Mouse (Mus musculus) myocyte (in vitro differentiated cells): ENCODE results near the gene Acadvl. TPM values are rescaled to one million over a fixed set of nuclear protein-coding genes. Genes with fewer than 3 reads are reported as not detected.

Experiments
- H3K27me3 ChIP-seq: one replicate; pipeline ENCODE4 v1.6.1; 2011; ENCODE audit not compliant: control insufficient read depth, insufficient read depth, insufficient read length
- H3K36me3 ChIP-seq: one replicate; pipeline ENCODE4 v1.6.1; 2011; ENCODE audit not compliant: control insufficient read depth, insufficient read depth
- H3K4me2 ChIP-seq: one replicate; pipeline ENCODE4 v1.6.1; 2011; ENCODE audit warnings: low read depth, control low read depth
- H3K4me3 ChIP-seq: one replicate; pipeline ENCODE4 v1.5.1; 2011; ENCODE audit warnings: mild to moderate bottlenecking, control low read depth, moderate library complexity
- H3K79me2 ChIP-seq: one replicate; pipeline ENCODE4 v1.6.1; 2011; ENCODE audit not compliant: control insufficient read depth, insufficient read depth
- H3ac ChIP-seq: one replicate; pipeline ENCODE4 v1.6.1; 2011; ENCODE audit not compliant: control insufficient read depth, insufficient read length
- CEBPB ChIP-seq: IDR thresholded peaks from 2 replicates; pipeline ENCODE4 v1.6.1; 2011; ENCODE audit warnings: mild to moderate bottlenecking, moderate library complexity; ENCODE audit not compliant: poor library complexity, insufficient read depth, severe bottlenecking
- E2F4 ChIP-seq: IDR thresholded peaks from one replicate; pipeline ENCODE4 v1.6.1; 2011; ENCODE audit warnings: mild to moderate bottlenecking, control low read depth, moderate library complexity; ENCODE audit not compliant: insufficient read depth
- MAX ChIP-seq: IDR thresholded peaks from one replicate; pipeline ENCODE4 v1.6.1; 2011; ENCODE audit warnings: low read depth, mild to moderate bottlenecking, control low read depth
- MYOD1 ChIP-seq, 3 experiments: IDR thresholded peaks; one replicate each; pipeline ENCODE4 v1.6.1; 2011; ENCODE audit warnings: control low read depth in 2 of 3, low read depth in 2 of 3, mild to moderate bottlenecking in 2 of 3, moderate library complexity in 1 of 3; ENCODE audit not compliant: insufficient read length in 2 of 3, control insufficient read depth in 1 of 3
- MYOG ChIP-seq, 3 experiments: IDR thresholded peaks; one replicate each; pipeline ENCODE4 v1.6.1; 2011; ENCODE audit warnings: control low read depth in 2 of 3, low read depth in 2 of 3, mild to moderate bottlenecking in 2 of 3; ENCODE audit not compliant: insufficient read length in 2 of 3, control insufficient read depth in 1 of 3, insufficient read depth in 1 of 3
- POLR2A ChIP-seq: IDR thresholded peaks from one replicate; pipeline ENCODE4 v1.6.1; 2011; ENCODE audit warnings: low read depth, mild to moderate bottlenecking, control low read depth, moderate library complexity; ENCODE audit not compliant: insufficient read length
- POLR2AphosphoS2 ChIP-seq: IDR thresholded peaks from one replicate; pipeline ENCODE4 v1.6.1; 2011; ENCODE audit warnings: low read depth, control low read depth; ENCODE audit not compliant: insufficient read length
- REST ChIP-seq: IDR thresholded peaks from one replicate; pipeline ENCODE4 v1.6.1; 2011; ENCODE audit warnings: mild to moderate bottlenecking, control low read depth, moderate library complexity; ENCODE audit not compliant: insufficient read depth, insufficient read length
- SRF ChIP-seq: IDR thresholded peaks from one replicate; pipeline ENCODE4 v1.6.1; 2011; ENCODE audit warnings: low read depth; ENCODE audit not compliant: control insufficient read depth, insufficient read length
- TCF12 ChIP-seq: IDR thresholded peaks from one replicate; pipeline ENCODE4 v1.6.1; 2011; ENCODE audit warnings: mild to moderate bottlenecking, control low read depth; ENCODE audit not compliant: poor library complexity, insufficient read depth, severe bottlenecking
- TCF3 ChIP-seq: IDR thresholded peaks from one replicate; pipeline ENCODE4 v1.6.1; 2011; ENCODE audit warnings: low read depth, control low read depth; ENCODE audit not compliant: insufficient read length
- USF1 ChIP-seq: IDR thresholded peaks from one replicate; pipeline ENCODE4 v1.6.1; 2011; ENCODE audit warnings: low read depth, mild to moderate bottlenecking, control low read depth, moderate library complexity
- polyA plus RNA-seq: library from polyadenylated mRNA; unstranded; fragments of >200 nt; fragmentation: generic; extraction: Trizol; gene quantifications from one replicate; pipeline ENCODE4 v1.2.1, GENCODE M21; 2012; ENCODE audit warnings: missing spikeins

Gene Acadvl
- polyA plus RNA-seq, 1 experiment = 130 TPM

GRCm38 (mm10) chr11:69983377-69983776, 31.8 kb downstream of the Acadvl start:
- Histone ChIP-seq H3ac (no peak overlapping the region), H3K27me3 (no peaks in the 10 kb centered on the region), H3K36me3 (peaks cover 25% of the 10 kb centered on the region), H3K4me2 (peak overlapping the region; percentile 96), H3K4me3 (peak overlapping the region; percentile 73), H3K79me2 (peaks cover 49% of the 10 kb centered on the region)
- TF ChIP-seq REST (no peak), CEBPB (no peak), POLR2A (no peak), USF1 (no peak), MYOG (IDR thresholded peaks at IDR 0.05; ENCODE audit: control insufficient read depth in 1 of 3, insufficient read depth in 1 of 3, insufficient read length in 2 of 3, low read depth in 2 of 3) (no peak), MYOD1 (IDR thresholded peaks at IDR 0.05; ENCODE audit: control insufficient read depth in 1 of 3, insufficient read length in 2 of 3, low read depth in 2 of 3) (peak in 2 of 3 experiments; percentile 20 to 47)

- Histone ChIP-seq H3K36me3 (peaks cover 20% of the 10 kb centered on the region), H3K27me3 (no peaks in the 10 kb centered on the region)
- TF ChIP-seq MYOG (IDR thresholded peaks at IDR 0.05; ENCODE audit: control insufficient read depth in 1 of 3, insufficient read depth in 1 of 3, insufficient read length in 2 of 3, low read depth in 2 of 3) (peak in 1 of 3 experiments; percentile 16), POLR2A (peak; percentile 21), TCF12 (no peak)
Observed at GRCm38 (mm10) chr11:69982877-69983276, 32.3 kb downstream of the Acadvl start.

GRCm38 (mm10) chr11:69982225-69982624, 33.0 kb downstream of the Acadvl start, which contains the start of gene Elp5:
TSS of gene Elp5 (minus strand) at chr11:69982517.
- H3ac ChIP-seq = peak within 1 kb of the TSS; percentile 93
- no peaks in the 10 kb centered on the region for H3K27me3 ChIP-seq
- peaks cover 61% of the 10 kb centered on the region for H3K79me2 ChIP-seq
- H3K36me3 ChIP-seq = peaks cover 20% of the 10 kb centered on the region
- TF ChIP-seq MYOG (IDR thresholded peaks at IDR 0.05; ENCODE audit: control insufficient read depth in 1 of 3, insufficient read depth in 1 of 3, insufficient read length in 2 of 3, low read depth in 2 of 3) = no peak
- no peak for TF ChIP-seq REST
- no peak for TF ChIP-seq SRF
- no peak for TF ChIP-seq MYOD1 (IDR thresholded peaks at IDR 0.05; ENCODE audit: control insufficient read depth in 1 of 3, insufficient read length in 2 of 3, low read depth in 2 of 3)
- no peak for TF ChIP-seq POLR2AphosphoS2
- TF ChIP-seq MAX = no peak
- TF ChIP-seq TCF3 = no peak
- no peak for TF ChIP-seq E2F4
- H3K4me3 ChIP-seq = peak within 1 kb of the TSS; percentile 73
- peak within 1 kb of the TSS; percentile 96 for H3K4me2 ChIP-seq

More at GRCm38 (mm10) chr11:69982877-69983276, 32.3 kb downstream of the Acadvl start:
- Histone ChIP-seq H3ac (no peak overlapping the region), H3K4me3 (peak overlapping the region; percentile 73), H3K79me2 (peaks cover 54% of the 10 kb centered on the region), H3K4me2 (peak overlapping the region; percentile 96)

- H3ac ChIP-seq = peak within 1 kb of the TSS; percentile 93
- peaks cover 22% of the 10 kb centered on the region for H3K36me3 ChIP-seq
Observed at GRCm38 (mm10) chr11:69981141-69981762, 34.0 kb downstream of the Acadvl start, which contains the start of gene Ctdnep1. TSS of gene Ctdnep1 (plus strand) at chr11:69981156.

GRCm38 (mm10) chr11:69980196-69981140, 34.7 kb downstream of the Acadvl start:
- peaks cover 61% of the 10 kb centered on the region for H3K79me2 ChIP-seq
- peaks cover 30% of the 10 kb centered on the region for H3K36me3 ChIP-seq
- H3K4me2 ChIP-seq = peak overlapping the region; percentile 79
- H3ac ChIP-seq = peak overlapping the region; percentile 93
- peak overlapping the region; percentile 73 for H3K4me3 ChIP-seq
- peak; percentile 1 for TF ChIP-seq E2F4
- TF ChIP-seq POLR2AphosphoS2 = peak; percentile 73
- peak; percentile 83 for TF ChIP-seq POLR2A
- TF ChIP-seq SRF = peak; percentile 69
- no peak for TF ChIP-seq MYOD1 (IDR thresholded peaks at IDR 0.05; ENCODE audit: control insufficient read depth in 1 of 3, insufficient read length in 2 of 3, low read depth in 2 of 3)
- no peak for TF ChIP-seq REST
- H3K27me3 ChIP-seq = no peaks in the 10 kb centered on the region

More at GRCm38 (mm10) chr11:69981141-69981762, 34.0 kb downstream of the Acadvl start, which contains the start of gene Ctdnep1:
- Histone ChIP-seq H3K4me2 (peak within 1 kb of the TSS; percentile 96), H3K4me3 (peak within 1 kb of the TSS; percentile 73), H3K79me2 (peaks cover 61% of the 10 kb centered on the region), H3K27me3 (no peaks in the 10 kb centered on the region)
- TF ChIP-seq TCF12 (no peak), CEBPB (no peak), POLR2AphosphoS2 (no peak)
